Mouse (Mus musculus): ENCODE results near the gene Spef2.

DNA sequence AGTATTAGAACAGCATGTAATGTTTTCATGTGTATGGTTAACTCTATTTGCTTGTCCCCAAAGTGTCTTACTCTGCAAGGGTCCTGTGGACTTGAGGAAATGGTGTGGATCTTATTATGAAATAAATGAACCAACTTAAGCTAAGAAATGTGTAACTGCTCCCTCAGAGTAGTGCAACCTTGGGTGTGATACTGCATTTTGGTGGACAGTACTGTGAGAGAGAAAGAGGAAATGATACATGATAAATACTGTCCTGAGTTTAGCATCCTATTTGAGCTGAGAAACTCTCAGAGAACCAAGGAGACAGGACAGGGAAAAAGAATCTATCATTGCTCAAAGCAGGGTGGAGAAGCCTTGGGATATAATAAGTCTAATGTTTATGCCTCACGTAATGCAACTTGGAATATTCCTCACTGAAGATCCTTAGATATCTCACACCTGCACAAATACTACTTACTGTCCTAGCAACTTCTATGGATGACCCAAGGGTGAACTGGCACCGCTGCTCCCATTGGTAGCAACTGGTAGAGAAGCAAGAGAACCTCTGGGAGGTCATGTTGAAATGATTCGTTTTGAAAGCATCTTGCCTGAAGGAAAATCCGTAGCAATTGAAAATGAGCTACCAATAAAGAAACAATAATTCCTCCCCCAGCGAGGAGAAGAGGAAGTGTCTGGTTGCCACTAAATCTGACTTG is 1.1 kb downstream of the Spef2 start:
- no peak for TF ChIP-seq CTCF (IDR thresholded peaks at IDR 0.05; ENCODE audit: low read depth)
- TF ChIP-seq EP300 (optimal IDR thresholded peaks at IDR 0.05): no peak

Data from stomach, postnatal 0 days (tissue).